Mouse (Mus musculus) bone marrow, adult 2 months (tissue): ENCODE data around the gene App. TPM values are rescaled to one million over a fixed set of nuclear protein-coding genes. Genes with fewer than 3 reads are reported as not detected.

Experiments
- H3K27ac ChIP-seq: fragments of 200-500 bp; 2 replicates; pipeline ENCODE4 v1.5.1; 2012; ENCODE audit warnings: low read depth, mild to moderate bottlenecking, control low read depth, inconsistent platforms, low read length; ENCODE audit not compliant: control insufficient read depth, poor library complexity, insufficient read depth
- H3K4me1 ChIP-seq: fragments of 200-500 bp; 2 replicates; pipeline ENCODE4 v1.6.1; 2011; ENCODE audit warnings: low read length; ENCODE audit not compliant: control insufficient read depth, insufficient read depth
- H3K4me3 ChIP-seq: fragments of 200-500 bp; replicated peaks from 2 replicates; pipeline ENCODE3; 2011; ENCODE audit warnings: mild to moderate bottlenecking, low read depth, low read length, control low read depth; ENCODE audit not compliant: control insufficient read depth
- CTCF ChIP-seq: fragments of 200-500 bp; IDR thresholded peaks from 2 replicates; pipeline ENCODE4 v1.5.1; 2011; ENCODE audit warnings: low read length, control low read depth; ENCODE audit not compliant: control insufficient read depth, insufficient read depth
- POLR2A ChIP-seq: fragments of 200-500 bp; IDR thresholded peaks from 2 replicates; pipeline ENCODE4 v1.6.1; 2011; ENCODE audit warnings: low read depth, mild to moderate bottlenecking, control low read depth, low read length, borderline replicate concordance; ENCODE audit not compliant: control insufficient read depth
- WGBS: fragments of 180-500 bp; shearing (Covaris S2); methylation state at CpG from one replicate; pipeline ENCODE4 v1.1.7; 2018; 5-methylcytosine and 5-hydroxymethylcytosine counted together
- polyA plus RNA-seq: library from polyadenylated mRNA; stranded (reverse); fragments of >200 nt; gene quantifications from 2 replicates; pipeline ENCODE4 v1.2.4, GENCODE M21; 2011; ENCODE audit warnings: low replicate concordance; ENCODE audit not compliant: missing spikeins, insufficient read depth, insufficient read length

App gene
- polyA plus RNA-seq, 1 experiment: 31.4 TPM

GRCm38 (mm10) chr16:85062732-85063131 is 110.8 kb downstream of the App start:
- no peak overlapping the region for H3K27ac ChIP-seq
- TF ChIP-seq POLR2A: no peak
- TF ChIP-seq CTCF: no peak

GRCm38 (mm10) chr16:85061725-85062124 is 111.8 kb downstream of the App start:
- H3K4me3 ChIP-seq: no peak overlapping the region
- TF ChIP-seq CTCF: no peak
- no peak for TF ChIP-seq POLR2A
- no peak overlapping the region for H3K27ac ChIP-seq
- WGBS: 77% methylated on average over 4 of the region's 4 CpGs
- no peaks in the 10 kb centered on the region for H3K4me1 ChIP-seq

More at GRCm38 (mm10) chr16:85062732-85063131, 110.8 kb downstream of the App start:
- Histone ChIP-seq H3K4me3 (no peak overlapping the region), H3K4me1 (no peaks in the 10 kb centered on the region)
- 86% methylated on average over 3 of the region's 3 CpGs for WGBS

GRCm38 (mm10) chr16:85058138-85058537 is 115.4 kb downstream of the App start:
- 85% methylated on average over 5 of the region's 5 CpGs for WGBS
- Histone ChIP-seq H3K27ac (no peak overlapping the region), H3K4me3 (no peak overlapping the region), H3K4me1 (no peaks in the 10 kb centered on the region)
- TF ChIP-seq CTCF (no peak), POLR2A (no peak)

GRCm38 (mm10) chr16:85056212-85056611 is 117.4 kb downstream of the App start:
- H3K4me3 ChIP-seq: no peak overlapping the region
- H3K27ac ChIP-seq: no peak overlapping the region
- TF ChIP-seq CTCF: no peak
- no peak for TF ChIP-seq POLR2A
- H3K4me1 ChIP-seq: no peaks in the 10 kb centered on the region
- 68% methylated on average over 10 of the region's 10 CpGs for WGBS

GRCm38 (mm10) chr16:85053996-85054395 is 119.6 kb downstream of the App start:
- Histone ChIP-seq H3K4me3 (no peak overlapping the region), H3K4me1 (no peaks in the 10 kb centered on the region), H3K27ac (no peak overlapping the region)
- no peak for TF ChIP-seq POLR2A
- no peak for TF ChIP-seq CTCF
- 84% methylated on average over 7 of the region's 7 CpGs for WGBS

GRCm38 (mm10) chr16:85047310-85047709 is 126.3 kb downstream of the App start:
- Histone ChIP-seq H3K4me1 (no peaks in the 10 kb centered on the region), H3K4me3 (no peak overlapping the region), H3K27ac (no peak overlapping the region)
- 72% methylated on average over 6 of the region's 6 CpGs for WGBS
- no peak for TF ChIP-seq CTCF
- TF ChIP-seq POLR2A: no peak

GRCm38 (mm10) chr16:85041153-85041959 is 132.2 kb downstream of the App start:
- Histone ChIP-seq H3K4me1 (no peaks in the 10 kb centered on the region), H3K27ac (no peak overlapping the region), H3K4me3 (no peak overlapping the region)
- 81% methylated on average over 3 of the region's 3 CpGs for WGBS
- TF ChIP-seq POLR2A (no peak), CTCF (no peak)

GRCm38 (mm10) chr16:85038731-85039130 is 134.8 kb downstream of the App start:
- no peak overlapping the region for H3K27ac ChIP-seq
- no peak for TF ChIP-seq POLR2A
- TF ChIP-seq CTCF: no peak
- 92% methylated on average over 8 of the region's 8 CpGs for WGBS
- no peak overlapping the region for H3K4me3 ChIP-seq
- H3K4me1 ChIP-seq: no peaks in the 10 kb centered on the region

- no peak for TF ChIP-seq POLR2A
- no peak for TF ChIP-seq CTCF
- 62% methylated on average over 10 of the region's 10 CpGs for WGBS
- H3K27ac ChIP-seq: no peak overlapping the region
- no peaks in the 10 kb centered on the region for H3K4me1 ChIP-seq
- H3K4me3 ChIP-seq: no peak overlapping the region
Measured at GRCm38 (mm10) chr16:85037969-85038644, 135.5 kb downstream of the App start.
